In genomic region chr19:53409663-53410307, GRCm38 (mm10) we compare ENCODE assay signal across 21 mouse cellular contexts. TPM values are rescaled to one million over a fixed set of nuclear protein-coding genes. Genes with fewer than 3 reads are reported as not detected.
DNase-seq lines count a peak whose midpoint lies in the region; ATAC-seq and TF ChIP-seq lines count a peak whose summit lies in the region.
"Had no signal": no experiment of that assay in that cellular context is flagged by ENCODE, and none has a peak within 500 bp of the region (broad histone marks: within the 10 kb centered on the region; RNA-seq: fewer than 3 reads in every experiment).

No protein-coding gene starts in this region.

- TF ChIP-seq POLR2A in ES-Bruce4 (IDR thresholded peaks at IDR 0.05; ENCODE audit: insufficient read depth, low read length): no peak

- no peak for TF ChIP-seq CTCF in lung, embryonic 14.5 days (IDR thresholded peaks at IDR 0.05; ENCODE audit: low read depth)
- TF ChIP-seq CTCF in ES-Bruce4 (IDR thresholded peaks at IDR 0.05; ENCODE audit: low read depth, low read length): no peak

- H3K36me3 ChIP-seq in heart, embryonic 15.5 days: no peaks in the 10 kb centered on the region
- no peaks in the 10 kb centered on the region for H3K36me3 ChIP-seq in lung, embryonic 14.5 days (ENCODE audit: insufficient read depth)
- H3K36me3 ChIP-seq in ES-Bruce4 (ENCODE audit: control insufficient read depth, insufficient read depth, low read length, poor library complexity, severe bottlenecking): no peaks in the 10 kb centered on the region
- no peaks in the 10 kb centered on the region for H3K36me3 ChIP-seq in hindbrain, embryonic 16.5 days (ENCODE audit: control insufficient read depth, insufficient read depth, low read length)
- H3K36me3 ChIP-seq: G1E; midbrain, embryonic 12.5 days had no signal

- TF ChIP-seq EP300 in ES-Bruce4 (IDR thresholded peaks at IDR 0.05; ENCODE audit: insufficient read depth, low read depth, low read length): no peak

- no peak overlapping the region for H3K27ac ChIP-seq in heart, embryonic 15.5 days
- H3K27ac ChIP-seq in lung, embryonic 14.5 days (ENCODE audit: low read depth): no peak overlapping the region
- peak overlapping the region; percentile 19; the same call in 1 of the 2 replicates for H3K27ac ChIP-seq in ES-Bruce4 (ENCODE audit: insufficient read depth, low read length)
- no peak overlapping the region for H3K27ac ChIP-seq in hindbrain, embryonic 16.5 days (ENCODE audit: low read depth, low read length)
- H3K27ac ChIP-seq: gastrocnemius, adult 2 months; layer of hippocampus, adult 2 months; midbrain, embryonic 12.5 days had no signal

- H3K9me3 ChIP-seq in heart, embryonic 15.5 days (replicated peaks): no peaks in the 10 kb centered on the region
- H3K9me3 ChIP-seq in lung, embryonic 14.5 days (ENCODE audit: low read depth, low read length): no peaks in the 10 kb centered on the region
- no peaks in the 10 kb centered on the region for H3K9me3 ChIP-seq in ES-Bruce4 (replicated peaks; ENCODE audit: control insufficient read depth, insufficient read depth, low read length, poor library complexity, severe bottlenecking)
- no peaks in the 10 kb centered on the region for H3K9me3 ChIP-seq in hindbrain, embryonic 16.5 days (ENCODE audit: control insufficient read depth, low read length)
- H3K9me3 ChIP-seq: G1E; midbrain, embryonic 12.5 days had no signal

- ATAC-seq in heart, embryonic 15.5 days (replicated peaks; ENCODE audit: insufficient number of reproducible peaks, insufficient read depth, low FRiP score, low read depth): no peak
- ATAC-seq in lung, embryonic 14.5 days (ENCODE audit: insufficient read depth): no peak
- no peak for ATAC-seq in hindbrain, embryonic 16.5 days
- ATAC-seq: forebrain, embryonic 16.5 days; intestine, postnatal 0 days had no signal

- no peak overlapping the region for H3K4me3 ChIP-seq in heart, embryonic 15.5 days
- H3K4me3 ChIP-seq in lung, embryonic 14.5 days (ENCODE audit: low read depth, low read length): no peak overlapping the region
- H3K4me3 ChIP-seq in ES-Bruce4 (ENCODE audit: low read depth, low read length): no peak overlapping the region
- no peak overlapping the region for H3K4me3 ChIP-seq in hindbrain, embryonic 16.5 days (ENCODE audit: low read length)
- H3K4me3 ChIP-seq: gastrocnemius, adult 2 months; layer of hippocampus, adult 2 months; midbrain, embryonic 12.5 days had no signal

- no peaks in the 10 kb centered on the region for H3K27me3 ChIP-seq in heart, embryonic 15.5 days
- no peaks in the 10 kb centered on the region for H3K27me3 ChIP-seq in lung, embryonic 14.5 days (ENCODE audit: insufficient read depth, low read length)
- no peaks in the 10 kb centered on the region for H3K27me3 ChIP-seq in ES-Bruce4 (ENCODE audit: control insufficient read depth, insufficient read depth, low read length, poor library complexity, severe bottlenecking)
- no peaks in the 10 kb centered on the region for H3K27me3 ChIP-seq in hindbrain, embryonic 16.5 days (replicated peaks; ENCODE audit: control insufficient read depth, insufficient read depth, low read length)
- H3K27me3 ChIP-seq: midbrain, embryonic 12.5 days had no signal

- no peak overlapping the region for H3K9ac ChIP-seq in heart, embryonic 15.5 days
- H3K9ac ChIP-seq in lung, embryonic 14.5 days: no peak overlapping the region
- peak overlapping the region; percentile 49 for H3K9ac ChIP-seq in ES-Bruce4 (ENCODE audit: low read depth, poor library complexity, severe bottlenecking)
- H3K9ac ChIP-seq in hindbrain, embryonic 16.5 days (ENCODE audit: low read depth, low read length): no peak overlapping the region
- H3K9ac ChIP-seq: midbrain, embryonic 12.5 days had no signal

- H3K4me1 ChIP-seq in heart, embryonic 15.5 days (replicated peaks): peaks cover 24% of the 10 kb centered on the region
- H3K4me1 ChIP-seq in lung, embryonic 14.5 days (ENCODE audit: insufficient read depth): peaks cover 12% of the 10 kb centered on the region
- peaks cover 7% of the 10 kb centered on the region for H3K4me1 ChIP-seq in ES-Bruce4 (ENCODE audit: control insufficient read depth, insufficient read depth, low read length)
- no peaks in the 10 kb centered on the region; the same call in 1 of the 2 replicates for H3K4me1 ChIP-seq in hindbrain, embryonic 16.5 days (ENCODE audit: control insufficient read depth, insufficient read depth, low read depth, low read length)

- DNase-seq in heart, postnatal 4 days: no peak
- DNase-seq in lung, embryonic 14.5 days: no peak
- no peak for DNase-seq in lung, postnatal 14 days
- DNase-seq in induced T-regulatory cell, adult 2 months (ENCODE audit: low read depth): peak; percentile 66
- DNase-seq in ovary, adult 18-20 months (ENCODE audit: low spot score): no peak
- DNase-seq: cerebellum, postnatal 25 days; gastrocnemius, adult 2 months; right cerebral cortex, postnatal 4 days; thymus, postnatal 36 days had no signal

- peak overlapping the region; percentile 31; the same call in 1 of the 2 replicates for H3K4me2 ChIP-seq in heart, embryonic 15.5 days
- peak overlapping the region; percentile 29; the same call in 1 of the 2 replicates for H3K4me2 ChIP-seq in lung, embryonic 14.5 days
- H3K4me2 ChIP-seq in hindbrain, embryonic 16.5 days (ENCODE audit: low read length): no peak overlapping the region
- H3K4me2 ChIP-seq: midbrain, embryonic 12.5 days had no signal

- 55% methylated on average over 17 of the region's 17 CpGs for WGBS in heart, embryonic 15.5 days
- WGBS in lung, embryonic 14.5 days: 45% methylated on average over 17 of the region's 17 CpGs
- 78% methylated on average over 17 of the region's 17 CpGs for WGBS in hindbrain, embryonic 16.5 days

RNA-seq across cellular contexts. Expression of gene Smndc1, which starts 19.4 kb away (rescaled TPM):
- polyA plus RNA-seq in heart, embryonic 15.5 days (2015; fragmentation: Nextera tagmentation; extraction: Ambion mirVana): 25.7 and 28.8 TPM in 2 replicates
- total RNA-seq in heart, postnatal 4 days (2021): 10 to 100 TPM; 43.2 to 48.2 TPM
- polyA plus RNA-seq in lung, embryonic 14.5 days (2014; fragmentation: Nextera tagmentation; extraction: Ambion mirVana): 45.8 and 49.4 TPM in 2 replicates
- 72.0 and 77.6 TPM in 2 replicates for polyA plus RNA-seq in ES-Bruce4 (2011; ENCODE audit: insufficient read depth, insufficient read length, low read depth, missing spikeins)
- 26.9 and 29.8 TPM in 2 replicates for polyA plus RNA-seq in hindbrain, embryonic 16.5 days (2015; fragmentation: Nextera tagmentation; extraction: Ambion mirVana)

RNA-seq across cellular contexts. Expression of gene Gm10197, which starts 38.2 kb away (rescaled TPM):
- 2.5 TPM in 1 of 2 replicates, not detected in the other for polyA plus RNA-seq in heart, embryonic 15.5 days (2015; fragmentation: Nextera tagmentation; extraction: Ambion mirVana)
- total RNA-seq in heart, postnatal 4 days (2021): not detected
- polyA plus RNA-seq in lung, embryonic 14.5 days (2014; fragmentation: Nextera tagmentation; extraction: Ambion mirVana): 4.8 and 5.8 TPM in 2 replicates
- polyA plus RNA-seq in ES-Bruce4 (2011; ENCODE audit: insufficient read depth, insufficient read length, low read depth, missing spikeins): not detected in 2 replicates
- polyA plus RNA-seq in hindbrain, embryonic 16.5 days (2015; fragmentation: Nextera tagmentation; extraction: Ambion mirVana): not detected in 2 replicates
- total RNA-seq: gastrocnemius, adult 2 months; layer of hippocampus, adult 2 months; left cerebral cortex, adult 8-10 months; liver, adult 2 months had no signal
- polyA plus RNA-seq: forebrain, embryonic 16.5 days; G1E; heart, postnatal 0 days; intestine, postnatal 0 days; liver, adult 2 months; midbrain, embryonic 12.5 days; stomach, embryonic 14.5 days had no signal
